Mouse (Mus musculus) cerebellum, postnatal 4 days (tissue): Measurements from ENCODE around the gene Wnk1.

Source experiments
- DNase-seq, 2 experiments: peaks; one replicate each; pipeline ENCODE4 v3.0.0; 2022; ENCODE audit warnings: low spot score in 2 of 2, mixed read lengths in 1 of 2

Gene Wnk1

DNA sequence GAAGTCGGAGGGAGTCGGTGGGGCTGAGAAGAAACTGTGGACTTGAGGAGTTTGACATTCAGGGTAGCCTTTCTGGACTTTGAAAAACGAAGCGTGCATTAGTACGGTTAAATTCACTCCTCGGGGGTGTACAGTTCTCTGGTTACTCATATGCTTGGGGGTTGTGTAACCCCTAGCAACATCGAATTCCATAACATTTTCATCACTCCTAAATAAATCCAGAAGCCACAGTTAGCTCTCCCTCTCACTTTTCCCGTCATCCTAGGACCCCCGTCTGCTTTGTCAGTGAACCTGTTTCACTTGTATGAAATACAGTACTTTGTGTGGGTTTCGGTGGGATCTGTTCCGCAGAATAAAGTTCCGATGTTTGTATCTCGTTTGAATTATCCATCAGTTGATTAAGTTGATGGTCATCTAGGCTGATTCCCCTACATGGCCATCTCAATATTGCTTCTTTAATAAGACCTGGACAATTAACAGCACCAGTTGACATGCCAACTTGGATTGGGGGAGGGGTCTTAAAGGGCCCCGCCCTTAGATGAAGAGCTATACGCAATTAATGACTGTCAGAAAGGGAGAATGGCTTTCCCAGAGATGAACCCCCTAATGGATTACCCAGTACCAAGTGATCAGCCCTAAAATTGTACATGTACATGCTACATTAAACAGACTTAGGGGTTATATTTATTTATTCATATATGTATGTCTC is 135.2 kb downstream of the Wnk1 start:
- no peak for DNase-seq

DNA sequence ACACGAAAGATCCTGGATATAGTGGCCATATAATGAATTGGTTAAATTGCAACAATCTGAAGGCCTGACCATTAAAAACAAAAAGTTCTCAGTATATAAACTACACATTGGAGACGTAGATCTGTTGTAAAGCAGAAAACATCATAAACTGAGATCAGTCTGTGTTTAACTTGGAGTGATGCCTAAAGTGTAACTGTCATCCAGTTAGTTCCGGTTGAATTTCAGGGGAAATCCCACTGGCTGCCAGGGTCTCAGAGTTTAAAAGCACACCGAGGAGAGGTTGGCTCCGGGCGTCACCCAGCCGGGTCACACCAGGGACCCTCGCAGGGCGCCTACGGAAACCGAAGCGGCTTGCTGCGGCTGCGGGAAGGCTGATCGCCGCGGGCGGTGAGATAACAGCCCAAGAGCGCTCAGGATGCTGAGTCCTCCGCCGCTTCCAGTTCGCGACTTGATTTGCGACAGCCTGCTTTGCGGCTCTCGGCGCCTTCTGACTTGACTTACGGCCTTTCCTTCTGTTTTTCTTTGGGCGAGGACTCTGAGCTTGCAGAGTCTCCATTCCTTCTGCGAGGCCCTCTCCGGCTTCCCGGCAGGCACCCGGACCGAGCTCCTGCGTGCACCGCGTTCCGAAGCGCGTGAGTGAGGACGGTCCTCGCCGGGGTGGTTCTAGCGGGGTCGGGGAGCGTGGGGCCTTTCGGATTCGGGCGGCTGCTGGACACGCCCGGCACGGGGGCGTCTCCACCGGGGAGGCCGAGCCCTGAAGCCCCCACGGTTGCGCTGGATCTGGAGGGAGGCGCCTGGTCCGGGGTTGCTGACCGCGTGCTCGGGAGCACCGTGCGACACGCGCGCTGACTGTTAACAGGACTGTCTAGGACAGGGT is 136.0 kb downstream of the Wnk1 start, which contains the start of gene Rad52:
Gene Rad52 (plus strand): TSS at position 495 of the 877 bp plus-strand sequence.
- DNase-seq: peak; percentile 56 to 81

DNA sequence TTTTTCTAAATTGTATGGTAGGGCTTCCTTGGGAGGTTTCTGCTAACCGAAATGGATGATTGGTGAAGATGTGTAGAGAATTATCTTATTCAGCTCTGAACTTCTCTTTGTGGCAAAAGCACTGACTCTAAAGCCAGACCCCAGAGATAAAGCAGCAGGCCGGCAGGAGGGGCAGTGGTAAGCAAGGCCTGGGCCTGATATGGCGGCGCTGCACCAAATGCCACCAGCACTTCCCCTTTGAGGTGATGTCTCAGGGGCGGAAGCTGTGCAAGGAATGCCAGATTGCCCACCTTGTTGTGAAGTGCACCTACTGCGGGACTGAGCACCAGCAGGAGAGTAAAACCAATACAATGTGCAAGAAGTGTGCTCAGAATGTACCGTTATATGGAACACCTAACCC is 145.8 kb downstream of the Wnk1 start:
- DNase-seq: no peak

DNA sequence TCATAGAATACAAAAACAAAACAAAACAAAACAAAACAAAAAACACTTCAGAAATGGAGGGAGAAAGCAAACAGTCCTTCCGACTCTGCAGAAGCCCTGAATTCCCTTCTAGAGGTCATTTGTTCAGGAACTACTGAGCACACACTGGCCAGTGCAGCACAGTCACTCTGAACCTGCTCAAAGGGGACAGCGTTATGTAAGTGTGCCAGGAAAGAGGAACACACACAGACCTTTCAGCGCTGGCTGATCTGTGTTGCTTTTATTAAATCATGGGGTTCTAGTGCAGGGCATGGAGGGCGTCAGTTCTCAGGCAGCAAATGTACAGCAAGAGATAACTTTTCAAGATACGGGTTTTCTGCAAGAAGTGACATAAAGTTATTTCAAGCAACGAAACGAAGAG is 155.3 kb downstream of the Wnk1 start:
- no peak for DNase-seq
